Mouse (Mus musculus) mammary gland, adult 2 months (tissue): Measurements from ENCODE around the gene Lrfn5. TPM values are rescaled to one million over a fixed set of nuclear protein-coding genes. Genes with fewer than 3 reads are reported as not detected.

Experiments
- polyA plus RNA-seq: library from polyadenylated mRNA; depleted of rRNA; stranded (reverse); fragments of >200 nt; gene quantifications from 2 replicates; pipeline ENCODE4 v1.2.3, GENCODE M21; 2012; ENCODE audit warnings: low replicate concordance; rRNA removed

Lrfn5 gene
- not detected in 2 replicates for polyA plus RNA-seq

DNA sequence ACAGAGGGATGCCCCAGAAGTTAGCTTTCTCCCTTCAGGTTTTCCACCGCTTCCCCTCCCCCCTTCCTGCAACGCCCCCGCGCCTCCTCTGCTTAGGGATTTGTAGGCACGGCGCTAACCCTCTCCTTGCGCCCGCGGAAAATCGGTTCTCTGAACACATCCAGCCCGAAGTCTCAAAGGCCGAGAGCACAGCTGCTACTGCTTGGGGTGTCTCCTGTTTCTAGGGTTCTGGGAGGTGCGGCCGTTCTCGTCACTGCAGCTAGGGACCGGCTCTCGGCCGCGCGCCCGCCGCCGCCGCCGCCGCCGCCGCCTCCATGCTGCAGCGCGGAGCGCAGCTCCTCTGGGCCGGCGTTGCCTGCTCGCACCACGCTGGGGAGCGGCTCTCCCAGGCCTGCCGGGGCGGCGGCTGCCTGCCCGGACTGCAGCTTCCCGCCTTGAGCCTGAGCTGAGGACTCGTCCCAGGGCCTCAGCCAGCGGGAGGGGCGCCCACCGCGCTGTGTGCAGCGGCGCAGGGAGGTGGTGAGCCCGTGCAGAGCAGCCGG is at the start of gene Lrfn5:
Lrfn5 (plus strand) TSS at position 322 of the 542 bp plus-strand sequence.

